Mouse (Mus musculus): ENCODE results near the gene Net1. TPM values are rescaled to one million over a fixed set of nuclear protein-coding genes. Genes with fewer than 3 reads are reported as not detected.

The Net1 gene
- 110 and 113 TPM in 2 replicates for polyA plus RNA-seq (2015; fragmentation: Nextera tagmentation; extraction: Ambion mirVana)

DNA sequence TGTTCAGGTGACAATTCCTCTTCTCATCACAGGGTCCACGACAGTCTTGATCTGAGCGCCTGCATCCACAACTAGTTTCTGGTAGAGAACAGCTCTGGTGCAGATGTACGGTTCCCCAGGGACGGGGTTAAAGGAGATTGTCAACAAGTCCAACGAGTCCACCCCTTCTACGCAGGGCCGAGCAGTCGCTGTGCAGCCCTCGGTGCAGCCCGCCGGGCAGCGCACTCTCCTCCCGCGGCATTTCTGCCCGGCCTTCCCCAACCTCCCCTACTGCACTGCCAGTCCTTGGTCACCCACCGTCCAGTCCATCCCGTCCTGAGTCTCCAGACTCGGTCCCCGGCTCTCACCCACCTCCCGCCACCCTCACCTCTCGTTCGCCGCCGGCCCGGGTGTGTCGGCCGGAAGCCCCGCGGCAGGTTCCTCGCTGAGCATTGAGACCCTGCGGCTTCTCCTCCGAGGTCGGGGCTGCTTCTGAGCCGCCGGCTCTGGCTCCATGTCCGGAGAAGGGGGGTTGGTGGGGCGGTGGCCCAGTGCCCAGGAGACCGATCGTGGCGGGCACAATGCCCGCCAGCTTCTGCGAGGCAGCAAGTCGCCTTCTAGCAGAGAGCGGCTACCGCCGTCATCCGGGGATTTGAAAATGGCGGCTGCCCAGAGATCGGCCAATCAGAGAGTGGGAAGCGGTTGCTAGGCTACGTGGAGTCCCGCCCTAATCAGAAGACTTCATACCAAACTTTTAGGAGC lies at the start of gene Net1, which contains the start of gene Tubal3:
Gene Net1 (minus strand): TSS at position 650 of the 741 bp plus-strand sequence.
Gene Tubal3 (plus strand): TSS at position 704 of the 741 bp plus-strand sequence.
- no peaks in the 10 kb centered on the region for H3K9me3 ChIP-seq (replicated peaks; ENCODE audit: control insufficient read depth, low read length)
- H3K36me3 ChIP-seq (ENCODE audit: control insufficient read depth, insufficient read depth, low read length), result no peaks in the 10 kb centered on the region
- H3K27me3 ChIP-seq (ENCODE audit: control insufficient read depth, insufficient read depth, low read length), result no peaks in the 10 kb centered on the region
- peak within 1 kb of the TSS; percentile 78 for H3K4me2 ChIP-seq (ENCODE audit: low read depth, low read length)
- H3K27ac ChIP-seq (ENCODE audit: low read length), result peak within 1 kb of the TSS; percentile 34
- peak within 1 kb of the TSS; percentile 88 for H3K9ac ChIP-seq (ENCODE audit: low read length)
- WGBS, result under 1% methylated on average over 52 of the region's 52 CpGs
- peaks cover 5% of the 10 kb centered on the region; the same call in 1 of the 2 replicates for H3K4me1 ChIP-seq (ENCODE audit: control insufficient read depth, insufficient read depth, low read length)
- ATAC-seq (ENCODE audit: insufficient read depth, low FRiP score), result peak; percentile 95
- H3K4me3 ChIP-seq (replicated peaks; ENCODE audit: low read length), result peak within 1 kb of the TSS; percentile 95

DNA sequence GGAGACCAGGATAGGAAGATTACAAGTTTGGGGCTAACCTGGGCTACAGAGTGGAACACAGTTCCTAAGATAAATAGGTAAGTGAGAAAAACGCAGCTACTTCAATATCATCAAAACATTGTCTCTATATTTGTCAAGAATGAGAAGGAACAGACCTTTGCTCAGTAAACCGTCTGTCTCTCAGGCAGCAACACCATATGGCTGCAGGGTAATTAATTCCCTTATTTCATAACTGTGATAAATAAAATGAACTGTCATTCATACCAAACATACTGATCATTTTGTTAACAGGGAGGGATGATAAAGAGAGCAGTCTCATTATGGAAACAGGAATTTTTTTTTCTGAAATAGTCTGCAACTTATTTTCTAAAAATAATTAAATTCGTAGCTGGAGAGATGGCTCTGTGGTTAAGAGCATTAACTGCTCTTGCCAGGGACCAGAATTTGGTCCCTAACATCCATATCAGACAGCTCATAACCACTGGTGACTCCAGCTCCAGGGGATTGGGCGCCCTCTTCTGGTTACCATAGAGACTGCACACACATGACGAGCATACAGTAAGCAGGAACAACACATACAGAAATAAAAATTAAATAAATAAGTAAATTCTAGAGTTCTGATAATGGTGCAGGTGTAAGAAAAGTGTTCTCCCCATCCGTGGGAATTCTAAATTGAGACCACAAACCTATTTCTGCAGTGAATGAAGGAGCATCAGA lies 33.3 kb upstream of the Net1 start:
- ATAC-seq (ENCODE audit: insufficient read depth, low FRiP score), result no peak
- Histone ChIP-seq H3K9ac (ENCODE audit: low read length) (no peak overlapping the region), H3K4me1 (ENCODE audit: control insufficient read depth, insufficient read depth, low read length) (no peaks in the 10 kb centered on the region), H3K4me3 (replicated peaks; ENCODE audit: low read length) (no peak overlapping the region), H3K27me3 (ENCODE audit: control insufficient read depth, insufficient read depth, low read length) (no peaks in the 10 kb centered on the region), H3K4me2 (ENCODE audit: low read depth, low read length) (no peak overlapping the region), H3K27ac (ENCODE audit: low read length) (no peak overlapping the region), H3K9me3 (replicated peaks; ENCODE audit: control insufficient read depth, low read length) (no peaks in the 10 kb centered on the region), H3K36me3 (ENCODE audit: control insufficient read depth, insufficient read depth, low read length) (no peaks in the 10 kb centered on the region)
- WGBS, result 72% methylated on average over 6 of the region's 6 CpGs

DNA sequence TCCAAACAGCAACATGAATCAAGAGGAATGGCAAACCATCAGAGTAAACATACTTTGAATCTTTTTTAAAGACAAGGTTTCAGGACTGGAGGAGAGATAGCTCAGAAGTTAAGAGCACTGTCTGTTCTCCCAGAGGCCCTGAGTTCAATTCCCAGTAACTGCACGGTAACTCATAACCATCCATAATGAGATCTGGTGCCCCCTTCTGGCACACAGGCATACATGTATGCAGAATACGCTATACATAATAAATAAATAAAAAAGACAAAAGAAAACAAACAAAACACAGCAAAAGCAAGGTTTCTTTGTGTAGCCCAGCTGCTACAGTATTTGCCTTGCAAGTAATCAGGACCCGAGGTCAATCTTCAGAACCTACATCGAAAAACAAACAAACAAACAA lies 31.5 kb upstream of the Net1 start:
- 85% methylated on average over 4 of the region's 4 CpGs for WGBS
- Histone ChIP-seq H3K27me3 (ENCODE audit: control insufficient read depth, insufficient read depth, low read length) (no peaks in the 10 kb centered on the region), H3K36me3 (ENCODE audit: control insufficient read depth, insufficient read depth, low read length) (no peaks in the 10 kb centered on the region), H3K4me1 (ENCODE audit: control insufficient read depth, insufficient read depth, low read length) (no peaks in the 10 kb centered on the region), H3K27ac (ENCODE audit: low read length) (no peak overlapping the region), H3K9ac (ENCODE audit: low read length) (no peak overlapping the region), H3K4me3 (replicated peaks; ENCODE audit: low read length) (no peak overlapping the region), H3K4me2 (ENCODE audit: low read depth, low read length) (no peak overlapping the region), H3K9me3 (replicated peaks; ENCODE audit: control insufficient read depth, low read length) (no peaks in the 10 kb centered on the region)
- no peak for ATAC-seq (ENCODE audit: insufficient read depth, low FRiP score)

DNA sequence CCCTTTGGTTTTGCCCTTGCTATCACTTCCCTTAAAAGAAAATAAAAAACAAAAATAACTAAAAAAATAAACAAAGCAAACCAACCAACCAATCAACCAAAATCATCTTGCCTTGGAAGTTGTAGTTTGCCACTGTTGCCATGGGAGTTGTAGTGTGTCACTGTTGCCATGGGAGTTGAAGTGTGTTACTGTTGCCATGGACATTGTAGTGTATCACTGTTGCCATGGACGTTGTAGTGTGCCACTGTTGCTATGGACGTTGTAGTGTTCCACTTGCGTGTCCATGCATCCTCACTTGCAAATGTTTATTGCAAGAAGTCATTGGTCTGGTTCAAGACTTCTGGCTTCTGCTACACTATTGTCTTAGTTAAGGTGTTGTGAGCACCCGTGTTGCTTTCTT lies 29.2 kb upstream of the Net1 start:
- WGBS, result 85% methylated on average over 4 of the region's 4 CpGs
- H3K36me3 ChIP-seq (ENCODE audit: control insufficient read depth, insufficient read depth, low read length), result no peaks in the 10 kb centered on the region

DNA sequence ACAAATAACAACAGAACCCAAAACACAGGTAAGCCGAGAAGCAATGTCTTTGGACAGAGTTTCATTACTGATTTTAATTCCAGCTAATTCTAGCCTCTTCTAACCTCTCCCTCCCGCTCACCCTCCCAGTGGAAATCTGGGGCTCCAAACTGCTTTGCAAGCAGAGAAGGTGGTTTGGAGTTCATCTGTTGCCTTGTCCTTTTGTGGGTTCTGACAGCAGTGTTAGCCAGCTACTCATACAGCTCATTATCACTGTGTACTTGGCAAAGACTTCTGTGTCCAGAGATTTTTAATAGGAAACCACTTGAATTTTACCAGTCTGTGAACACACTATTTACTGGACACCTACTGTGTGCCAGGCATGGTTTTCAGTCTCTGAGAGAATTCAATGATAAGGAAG lies 27.2 kb upstream of the Net1 start, which contains the start of gene Ucn3:
Gene Ucn3 (minus strand): TSS at position 101 of the 400 bp plus-strand sequence.
- 77% methylated on average over 2 of the region's 2 CpGs for WGBS

More for the DNA sequence above, 29.2 kb upstream of the Net1 start:
- no peak for ATAC-seq (ENCODE audit: insufficient read depth, low FRiP score)
- H3K27me3 ChIP-seq (ENCODE audit: control insufficient read depth, insufficient read depth, low read length), result no peaks in the 10 kb centered on the region
- H3K4me3 ChIP-seq (replicated peaks; ENCODE audit: low read length), result no peak overlapping the region
- H3K27ac ChIP-seq (ENCODE audit: low read length), result no peak overlapping the region
- H3K9me3 ChIP-seq (replicated peaks; ENCODE audit: control insufficient read depth, low read length), result no peaks in the 10 kb centered on the region
- H3K4me1 ChIP-seq (ENCODE audit: control insufficient read depth, insufficient read depth, low read length), result no peaks in the 10 kb centered on the region
- H3K9ac ChIP-seq (ENCODE audit: low read length), result no peak overlapping the region
- H3K4me2 ChIP-seq (ENCODE audit: low read depth, low read length), result no peak overlapping the region

DNA sequence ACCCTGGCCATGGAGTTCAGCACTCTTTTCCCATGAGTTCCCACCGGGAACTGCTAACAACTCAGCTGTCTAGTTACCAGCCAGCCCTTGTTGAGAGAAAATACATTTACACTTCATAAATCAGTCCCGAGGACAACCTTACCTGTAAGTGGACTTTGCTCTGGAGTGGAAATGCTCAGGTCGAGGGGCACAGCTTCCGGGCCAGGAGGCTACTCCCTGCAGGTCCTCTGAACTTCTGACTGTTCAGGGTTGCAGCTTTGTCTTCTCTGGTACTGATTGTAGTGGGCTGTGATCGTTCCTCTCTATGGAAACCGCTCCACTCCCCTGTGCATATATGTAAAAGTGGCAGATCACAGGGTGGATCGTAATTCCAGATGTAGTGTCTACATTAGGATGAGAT lies 26.7 kb upstream of the Net1 start:
- Histone ChIP-seq H3K27me3 (ENCODE audit: control insufficient read depth, insufficient read depth, low read length) (no peaks in the 10 kb centered on the region), H3K4me1 (ENCODE audit: control insufficient read depth, insufficient read depth, low read length) (no peaks in the 10 kb centered on the region), H3K9me3 (replicated peaks; ENCODE audit: control insufficient read depth, low read length) (no peaks in the 10 kb centered on the region), H3K36me3 (ENCODE audit: control insufficient read depth, insufficient read depth, low read length) (no peaks in the 10 kb centered on the region), H3K4me3 (replicated peaks; ENCODE audit: low read length) (no peak overlapping the region), H3K9ac (ENCODE audit: low read length) (no peak overlapping the region; the same call in 1 of the 2 replicates), H3K4me2 (ENCODE audit: low read depth, low read length) (no peak overlapping the region), H3K27ac (ENCODE audit: low read length) (no peak overlapping the region)
- ATAC-seq (ENCODE audit: insufficient read depth, low FRiP score), result no peak
- WGBS, result 62% methylated on average over 7 of the region's 7 CpGs

More for the DNA sequence above, 27.2 kb upstream of the Net1 start, which contains the start of gene Ucn3:
- Histone ChIP-seq H3K4me2 (ENCODE audit: low read depth, low read length) (no peak within 1 kb of the TSS), H3K27me3 (ENCODE audit: control insufficient read depth, insufficient read depth, low read length) (no peaks in the 10 kb centered on the region), H3K36me3 (ENCODE audit: control insufficient read depth, insufficient read depth, low read length) (no peaks in the 10 kb centered on the region), H3K27ac (ENCODE audit: low read length) (no peak within 1 kb of the TSS), H3K9ac (ENCODE audit: low read length) (no peak within 1 kb of the TSS; the same call in 1 of the 2 replicates), H3K4me3 (replicated peaks; ENCODE audit: low read length) (no peak within 1 kb of the TSS), H3K4me1 (ENCODE audit: control insufficient read depth, insufficient read depth, low read length) (no peaks in the 10 kb centered on the region), H3K9me3 (replicated peaks; ENCODE audit: control insufficient read depth, low read length) (no peaks in the 10 kb centered on the region)
- no peak for ATAC-seq (ENCODE audit: insufficient read depth, low FRiP score)

DNA sequence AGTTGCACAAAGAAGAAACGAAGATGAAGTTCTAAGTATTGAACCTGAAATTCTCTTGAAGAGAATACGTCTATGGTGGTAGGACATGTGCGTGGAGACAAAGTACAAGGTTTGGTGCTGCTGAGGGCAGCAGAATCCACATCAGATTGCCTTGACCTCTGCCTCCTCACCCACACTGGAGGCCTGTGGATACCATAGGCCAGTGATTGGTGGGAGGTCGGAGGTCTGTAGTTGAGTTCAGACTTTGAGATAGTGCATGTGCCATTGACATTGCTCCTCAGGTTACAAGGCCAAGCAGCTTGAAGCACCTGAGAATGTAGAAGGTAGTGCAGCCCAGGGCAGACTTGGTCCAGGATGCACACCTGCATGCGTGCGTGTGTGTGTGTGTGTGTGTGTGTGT lies 8.0 kb upstream of the Net1 start:
- H3K9ac ChIP-seq (ENCODE audit: low read length), result no peak overlapping the region
- no peaks in the 10 kb centered on the region for H3K27me3 ChIP-seq (ENCODE audit: control insufficient read depth, insufficient read depth, low read length)
- 86% methylated on average over 6 of the region's 6 CpGs for WGBS
- no peak overlapping the region for H3K27ac ChIP-seq (ENCODE audit: low read length)
- ATAC-seq (ENCODE audit: insufficient read depth, low FRiP score), result 0 out of 2 replicates have a peak, but pooled peaks have one; percentile 29
- no peak overlapping the region for H3K4me3 ChIP-seq (replicated peaks; ENCODE audit: low read length)
- no peaks in the 10 kb centered on the region for H3K4me1 ChIP-seq (ENCODE audit: control insufficient read depth, insufficient read depth, low read length)
- H3K36me3 ChIP-seq (ENCODE audit: control insufficient read depth, insufficient read depth, low read length), result no peaks in the 10 kb centered on the region
- H3K4me2 ChIP-seq (ENCODE audit: low read depth, low read length), result no peak overlapping the region
- H3K9me3 ChIP-seq (replicated peaks; ENCODE audit: control insufficient read depth, low read length), result no peaks in the 10 kb centered on the region

DNA sequence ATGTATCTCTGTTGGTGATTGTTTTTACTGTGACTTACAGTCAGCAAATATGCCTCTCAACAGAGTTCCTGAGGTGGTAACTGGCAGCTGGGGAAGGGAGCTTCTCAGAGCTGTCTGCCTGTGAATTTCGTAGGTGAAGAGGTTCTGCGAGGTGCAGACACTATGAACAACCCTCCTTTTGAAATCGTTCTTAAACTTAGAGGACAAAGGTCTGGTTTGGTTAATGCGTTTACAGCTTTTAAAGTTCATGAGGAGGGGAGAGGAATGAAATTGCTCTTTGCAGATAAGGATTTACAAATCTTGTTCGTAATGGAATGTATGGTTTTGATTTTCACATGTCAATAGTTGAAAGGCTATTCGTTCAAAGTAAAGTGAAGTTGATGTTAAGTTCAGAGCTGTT lies 7.6 kb upstream of the Net1 start:
- WGBS, result 64% methylated on average over 6 of the region's 6 CpGs
- no peaks in the 10 kb centered on the region for H3K36me3 ChIP-seq (ENCODE audit: control insufficient read depth, insufficient read depth, low read length)
- H3K4me2 ChIP-seq (ENCODE audit: low read depth, low read length), result no peak overlapping the region
- no peak overlapping the region for H3K9ac ChIP-seq (ENCODE audit: low read length)
- H3K27me3 ChIP-seq (ENCODE audit: control insufficient read depth, insufficient read depth, low read length), result no peaks in the 10 kb centered on the region
- no peaks in the 10 kb centered on the region for H3K4me1 ChIP-seq (ENCODE audit: control insufficient read depth, insufficient read depth, low read length)
- H3K9me3 ChIP-seq (replicated peaks; ENCODE audit: control insufficient read depth, low read length), result no peaks in the 10 kb centered on the region
- ATAC-seq (ENCODE audit: insufficient read depth, low FRiP score), result no peak
- no peak overlapping the region for H3K4me3 ChIP-seq (replicated peaks; ENCODE audit: low read length)
- H3K27ac ChIP-seq (ENCODE audit: low read length), result no peak overlapping the region

DNA sequence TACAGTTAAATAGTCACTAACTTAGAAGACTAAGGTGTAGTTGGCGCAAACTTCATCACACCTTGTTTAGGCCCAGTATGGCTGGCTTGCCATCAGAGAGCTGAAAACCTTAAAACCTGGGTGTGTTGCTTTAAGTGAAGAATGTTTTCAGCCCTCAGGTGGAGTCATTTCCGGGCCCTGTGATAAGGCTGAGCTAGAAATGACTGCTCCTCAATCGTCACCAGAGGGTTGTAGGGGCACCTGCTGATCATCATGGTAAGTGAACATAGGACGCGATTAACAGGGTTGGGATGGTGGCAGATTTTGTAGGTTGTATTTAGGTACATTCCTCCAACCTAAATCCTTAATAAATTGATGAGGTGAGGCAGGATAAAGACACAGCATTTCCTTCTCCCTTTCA lies 6.5 kb upstream of the Net1 start:
- ATAC-seq (ENCODE audit: insufficient read depth, low FRiP score), result no peak
- Histone ChIP-seq H3K36me3 (ENCODE audit: control insufficient read depth, insufficient read depth, low read length) (no peaks in the 10 kb centered on the region), H3K9me3 (replicated peaks; ENCODE audit: control insufficient read depth, low read length) (no peaks in the 10 kb centered on the region), H3K4me1 (ENCODE audit: control insufficient read depth, insufficient read depth, low read length) (no peaks in the 10 kb centered on the region), H3K4me3 (replicated peaks; ENCODE audit: low read length) (no peak overlapping the region), H3K4me2 (ENCODE audit: low read depth, low read length) (no peak overlapping the region), H3K9ac (ENCODE audit: low read length) (no peak overlapping the region), H3K27me3 (ENCODE audit: control insufficient read depth, insufficient read depth, low read length) (no peaks in the 10 kb centered on the region), H3K27ac (ENCODE audit: low read length) (no peak overlapping the region)
- 72% methylated on average over 5 of the region's 5 CpGs for WGBS
